In the genomic region with DNA sequence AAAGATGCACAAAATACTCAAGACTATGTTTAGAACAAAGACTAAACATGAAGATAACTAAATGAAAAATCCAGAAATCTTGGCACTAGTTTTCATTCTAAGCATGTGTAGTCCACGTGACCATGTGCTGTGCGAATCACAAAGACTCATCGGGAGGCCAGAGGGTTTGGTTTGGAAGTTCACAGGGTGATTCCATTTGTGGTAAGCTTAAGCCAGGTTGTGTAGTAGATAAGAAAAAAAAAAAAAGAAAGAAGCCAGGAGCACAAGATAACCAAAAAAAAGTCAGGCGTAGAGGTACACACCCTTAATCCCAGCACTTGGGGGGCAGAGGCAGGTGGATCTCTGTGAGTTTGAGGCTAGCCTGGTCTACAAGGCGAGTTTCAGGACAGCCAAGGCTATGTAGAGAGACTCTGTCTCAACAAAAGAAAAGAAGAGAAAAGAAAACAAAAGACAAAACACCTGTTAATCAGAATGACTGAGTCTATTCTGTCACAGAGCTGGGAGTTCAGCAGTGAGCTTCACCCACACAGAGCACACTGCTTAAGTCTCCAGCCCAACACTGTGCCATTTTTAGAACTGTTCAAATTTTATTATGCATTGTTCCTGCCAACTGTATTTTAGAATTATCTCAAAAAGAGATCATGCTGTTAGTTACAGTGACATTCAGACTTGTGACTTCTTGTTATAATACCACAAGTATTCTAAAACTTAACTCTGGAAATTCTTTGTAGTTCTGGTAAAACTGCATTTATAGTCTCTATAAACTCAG, we compare ENCODE assay signal across 30 mouse cellular contexts. TPM values are rescaled to one million over a fixed set of nuclear protein-coding genes. Genes with fewer than 3 reads are reported as not detected.
DNase-seq lines count a peak whose midpoint lies in the region; ATAC-seq and TF ChIP-seq lines count a peak whose summit lies in the region.
"Had no signal": no experiment of that assay in that cellular context is flagged by ENCODE, and none has a peak within 500 bp of the region (broad histone marks: within the 10 kb centered on the region; RNA-seq: fewer than 3 reads in every experiment).

No protein-coding gene starts in this region.

- no peaks in the 10 kb centered on the region for H3K27me3 ChIP-seq in ES-Bruce4 (ENCODE audit: control insufficient read depth, insufficient read depth, low read length, poor library complexity, severe bottlenecking)
- H3K27me3 ChIP-seq in G1E (ENCODE audit: insufficient read depth, low read length): no peaks in the 10 kb centered on the region
- no peaks in the 10 kb centered on the region for H3K27me3 ChIP-seq in liver, embryonic 12.5 days (replicated peaks)
- H3K27me3 ChIP-seq in intestine, postnatal 0 days (replicated peaks; ENCODE audit: control insufficient read depth, insufficient read depth, low read length): no peaks in the 10 kb centered on the region
- H3K27me3 ChIP-seq: heart, embryonic 13.5 days; intestine, embryonic 15.5 days; limb, embryonic 12.5 days; liver, embryonic 15.5 days; neural tube, embryonic 15.5 days; Patski had no signal

- no peaks in the 10 kb centered on the region for H3K9me3 ChIP-seq in ES-Bruce4 (replicated peaks; ENCODE audit: control insufficient read depth, insufficient read depth, low read length, poor library complexity, severe bottlenecking)
- H3K9me3 ChIP-seq in G1E (replicated peaks): no peaks in the 10 kb centered on the region
- no peaks in the 10 kb centered on the region for H3K9me3 ChIP-seq in liver, embryonic 12.5 days (replicated peaks)
- no peaks in the 10 kb centered on the region for H3K9me3 ChIP-seq in intestine, postnatal 0 days (ENCODE audit: control insufficient read depth)
- H3K9me3 ChIP-seq: heart, embryonic 13.5 days; hindbrain, embryonic 10.5 days; intestine, embryonic 15.5 days; limb, embryonic 12.5 days; liver, embryonic 15.5 days; neural tube, embryonic 15.5 days had no signal

- H3K4me1 ChIP-seq in ES-Bruce4 (ENCODE audit: control insufficient read depth, insufficient read depth, low read length): peaks cover 4% of the 10 kb centered on the region
- peaks cover 20% of the 10 kb centered on the region for H3K4me1 ChIP-seq in G1E (ENCODE audit: insufficient read depth, low read depth, low read length)
- H3K4me1 ChIP-seq in liver, embryonic 12.5 days: peaks cover 24% of the 10 kb centered on the region
- H3K4me1 ChIP-seq in intestine, postnatal 0 days (replicated peaks; ENCODE audit: control insufficient read depth, insufficient read depth, low read length): no peaks in the 10 kb centered on the region
- H3K4me1 ChIP-seq: heart, embryonic 13.5 days; hindbrain, embryonic 10.5 days; intestine, embryonic 15.5 days; limb, embryonic 12.5 days; neural tube, embryonic 15.5 days had no signal

- no peak for TF ChIP-seq EP300 in ES-Bruce4 (IDR thresholded peaks at IDR 0.05; ENCODE audit: insufficient read depth, low read depth, low read length)

- no peak for DNase-seq in G1E (ENCODE audit: low spot score)
- no peak for DNase-seq in urinary bladder, postnatal 25 days (ENCODE audit: low spot score)
- DNase-seq: adrenal gland, postnatal 10 days; cerebellum, adult 11 months; cerebellum, adult 9-11 months; gastrocnemius, postnatal 10 days; heart, postnatal 10 days; kidney, adult 8-10 months; kidney, postnatal 10 days; lung, postnatal 4 days; midbrain, embryonic 14.5 days; retina, postnatal 1 day; right cerebral cortex, postnatal 14 days had no signal

- ATAC-seq in G1E (ENCODE audit: extremely low read depth, insufficient number of reproducible peaks, low FRiP score, poor library complexity, severe bottlenecking): peak; percentile 34; the same call in 1 of the 2 replicates
- peak; percentile 24; the same call in 1 of the 2 replicates for ATAC-seq in liver, embryonic 12.5 days
- peak; percentile 55 for ATAC-seq in megakaryocyte progenitor cell, adult 5-6 weeks (replicated peaks; ENCODE audit: poor library complexity)
- ATAC-seq in activated CD4-positive, CD25-positive, alpha-beta regulatory T cell, adult 4 months: no peak
- no peak for ATAC-seq in intestine, postnatal 0 days
- ATAC-seq: CD4-positive, CD25-positive, alpha-beta regulatory T cell, adult 4 months; forebrain, embryonic 16.5 days; hindbrain, postnatal 0 days; intestine, embryonic 15.5 days; Patski had no signal

- TF ChIP-seq CTCF in ES-Bruce4 (IDR thresholded peaks at IDR 0.05; ENCODE audit: low read depth, low read length) (no peak), G1E (IDR thresholded peaks at IDR 0.05; ENCODE audit: low read depth, low read length) (no peak)
- TF ChIP-seq CTCF in intestine, postnatal 0 days (IDR thresholded peaks at IDR 0.05; ENCODE audit: low read depth): no peak

- 52% methylated on average over 5 of the region's 5 CpGs for WGBS in liver, embryonic 12.5 days (ENCODE audit: insufficient replicate concordance)
- WGBS in intestine, postnatal 0 days: 90% methylated on average over 5 of the region's 5 CpGs

- H3K9ac ChIP-seq in ES-Bruce4 (ENCODE audit: low read depth, poor library complexity, severe bottlenecking): no peak overlapping the region
- H3K9ac ChIP-seq in liver, embryonic 12.5 days: no peak overlapping the region
- no peak overlapping the region for H3K9ac ChIP-seq in intestine, postnatal 0 days (ENCODE audit: low read depth, low read length)
- H3K9ac ChIP-seq: heart, embryonic 13.5 days; intestine, embryonic 15.5 days; limb, embryonic 12.5 days; liver, embryonic 15.5 days; neural tube, embryonic 15.5 days had no signal

- H3K27ac ChIP-seq in ES-Bruce4 (ENCODE audit: insufficient read depth, low read length): peak overlapping the region; percentile 44
- H3K27ac ChIP-seq in liver, embryonic 12.5 days: no peak overlapping the region
- H3K27ac ChIP-seq in intestine, postnatal 0 days (ENCODE audit: low read depth, low read length): no peak overlapping the region
- H3K27ac ChIP-seq: heart, embryonic 13.5 days; hindbrain, embryonic 10.5 days; hindbrain, postnatal 0 days; intestine, embryonic 15.5 days; left cerebral cortex, adult 2 months; limb, embryonic 12.5 days; liver, embryonic 15.5 days; neural tube, embryonic 15.5 days had no signal

- TF ChIP-seq POLR2A in ES-Bruce4 (IDR thresholded peaks at IDR 0.05; ENCODE audit: insufficient read depth, low read length): no peak

- peaks cover 94% of the 10 kb centered on the region for H3K36me3 ChIP-seq in ES-Bruce4 (ENCODE audit: control insufficient read depth, insufficient read depth, low read length, poor library complexity, severe bottlenecking)
- H3K36me3 ChIP-seq in G1E (replicated peaks): peaks cover 96% of the 10 kb centered on the region
- peaks cover 97% of the 10 kb centered on the region for H3K36me3 ChIP-seq in liver, embryonic 12.5 days
- H3K36me3 ChIP-seq in intestine, postnatal 0 days (ENCODE audit: control insufficient read depth, insufficient read depth): peaks cover 85% of the 10 kb centered on the region

- no peak overlapping the region for H3K4me2 ChIP-seq in liver, embryonic 12.5 days
- H3K4me2 ChIP-seq in intestine, postnatal 0 days (replicated peaks; ENCODE audit: low read depth): no peak overlapping the region
- H3K4me2 ChIP-seq: heart, embryonic 13.5 days; intestine, embryonic 15.5 days; limb, embryonic 12.5 days; liver, embryonic 15.5 days; neural tube, embryonic 15.5 days had no signal

- H3K4me3 ChIP-seq in ES-Bruce4 (ENCODE audit: low read depth, low read length) (no peak overlapping the region), G1E (ENCODE audit: low read depth, low read length) (no peak overlapping the region)
- H3K4me3 ChIP-seq in liver, embryonic 12.5 days: no peak overlapping the region
- no peak overlapping the region for H3K4me3 ChIP-seq in intestine, postnatal 0 days (ENCODE audit: low read depth, low read length)
- H3K4me3 ChIP-seq: erythroblast, embryonic 14.5 days; heart, embryonic 13.5 days; hindbrain, embryonic 10.5 days; intestine, embryonic 15.5 days; left cerebral cortex, adult 2 months; limb, embryonic 12.5 days; liver, embryonic 15.5 days; neural tube, embryonic 15.5 days had no signal

RNA-seq across cellular contexts. Expression of a gene that starts 8.8 kb away (rescaled TPM):
- polyA plus RNA-seq in ES-Bruce4 (2011; ENCODE audit: insufficient read depth, insufficient read length, low read depth, missing spikeins) (219 and 227 TPM in 2 replicates), G1E (2012) (81.1 and 103 TPM in 2 replicates)
- total RNA-seq in G1E (2014; fragmentation: Nextera tagmentation) (154 and 178 TPM in 2 replicates), G1E (2017) (145 and 193 TPM in 2 replicates)
- 81.9 and 87.2 TPM in 2 replicates for polyA plus RNA-seq in liver, embryonic 12.5 days (2016; fragmentation: Nextera tagmentation; extraction: Ambion mirVana)
- 138 and 143 TPM in 2 replicates for total RNA-seq in megakaryocyte progenitor cell, adult 5-6 weeks (2015)
- total RNA-seq in megakaryocyte progenitor cell, adult 5-6 weeks (2017): 135 and 164 TPM in 2 replicates
- 10 to 100 TPM; 65.6 to 75.9 TPM for polyA plus RNA-seq in activated CD4-positive, CD25-positive, alpha-beta regulatory T cell, adult 4 months (2017; shearing (Covaris generic))
- polyA plus RNA-seq in intestine, postnatal 0 days (2015; fragmentation: Nextera tagmentation; extraction: Ambion mirVana): 35.8 and 37.3 TPM in 2 replicates

RNA-seq across cellular contexts. Expression of a gene that starts 9.0 kb away (rescaled TPM):
- polyA plus RNA-seq in ES-Bruce4 (2011; ENCODE audit: insufficient read depth, insufficient read length, low read depth, missing spikeins): 49.5 TPM in 2 replicates
- 30.9 and 45.8 TPM in 2 replicates for total RNA-seq in G1E (2014; fragmentation: Nextera tagmentation)
- 73.4 and 94.2 TPM in 2 replicates for total RNA-seq in G1E (2017)
- polyA plus RNA-seq in G1E (2012): 5.8 and 14.9 TPM in 2 replicates
- 104 and 105 TPM in 2 replicates for polyA plus RNA-seq in liver, embryonic 12.5 days (2016; fragmentation: Nextera tagmentation; extraction: Ambion mirVana)
- 41.2 and 68.1 TPM in 2 replicates for total RNA-seq in megakaryocyte progenitor cell, adult 5-6 weeks (2015)
- 25.3 and 48.4 TPM in 2 replicates for total RNA-seq in megakaryocyte progenitor cell, adult 5-6 weeks (2017)
- 10 to 100 TPM; 49.9 to 74.5 TPM for polyA plus RNA-seq in activated CD4-positive, CD25-positive, alpha-beta regulatory T cell, adult 4 months (2017; shearing (Covaris generic))
- polyA plus RNA-seq in intestine, postnatal 0 days (2015; fragmentation: Nextera tagmentation; extraction: Ambion mirVana): 42.8 and 49.3 TPM in 2 replicates

RNA-seq across cellular contexts. Expression of a gene that starts 21.9 kb away (rescaled TPM):
- 398 and 407 TPM in 2 replicates for polyA plus RNA-seq in ES-Bruce4 (2011; ENCODE audit: insufficient read depth, insufficient read length, low read depth, missing spikeins)
- 271 and 277 TPM in 2 replicates for total RNA-seq in G1E (2014; fragmentation: Nextera tagmentation)
- 67.7 and 75.2 TPM in 2 replicates for total RNA-seq in G1E (2017)
- polyA plus RNA-seq in G1E (2012): 753 and 1,114 TPM in 2 replicates
- 352 and 380 TPM in 2 replicates for polyA plus RNA-seq in liver, embryonic 12.5 days (2016; fragmentation: Nextera tagmentation; extraction: Ambion mirVana)
- total RNA-seq in megakaryocyte progenitor cell, adult 5-6 weeks (2015): 642 and 695 TPM in 2 replicates
- total RNA-seq in megakaryocyte progenitor cell, adult 5-6 weeks (2017): 113 and 117 TPM in 2 replicates
- polyA plus RNA-seq in activated CD4-positive, CD25-positive, alpha-beta regulatory T cell, adult 4 months (2017; shearing (Covaris generic)): 10 to 100 TPM; 18.4 to 22.1 TPM
- 137 and 145 TPM in 2 replicates for polyA plus RNA-seq in intestine, postnatal 0 days (2015; fragmentation: Nextera tagmentation; extraction: Ambion mirVana)

RNA-seq across cellular contexts. Expression of a gene that starts 43.3 kb away (rescaled TPM):
- polyA plus RNA-seq in ES-Bruce4 (2011; ENCODE audit: insufficient read depth, insufficient read length, low read depth, missing spikeins) (32.3 and 32.8 TPM in 2 replicates), G1E (2012) (11.6 and 15.9 TPM in 2 replicates)
- total RNA-seq in G1E (2014; fragmentation: Nextera tagmentation) (24.3 and 28.4 TPM in 2 replicates), G1E (2017) (32.7 and 37.4 TPM in 2 replicates)
- polyA plus RNA-seq in liver, embryonic 12.5 days (2016; fragmentation: Nextera tagmentation; extraction: Ambion mirVana): 15.3 and 16.3 TPM in 2 replicates
- total RNA-seq in megakaryocyte progenitor cell, adult 5-6 weeks (2015): 19.3 and 23.5 TPM in 2 replicates
- total RNA-seq in megakaryocyte progenitor cell, adult 5-6 weeks (2017): 28.4 and 41.3 TPM in 2 replicates
- 1 to 10 TPM; 5.2 to 5.7 TPM for polyA plus RNA-seq in activated CD4-positive, CD25-positive, alpha-beta regulatory T cell, adult 4 months (2017; shearing (Covaris generic))
- polyA plus RNA-seq in intestine, postnatal 0 days (2015; fragmentation: Nextera tagmentation; extraction: Ambion mirVana): 3.5 and 3.6 TPM in 2 replicates

RNA-seq across cellular contexts. Expression of a gene that starts 58.4 kb away (rescaled TPM):
- polyA plus RNA-seq in ES-Bruce4 (2011; ENCODE audit: insufficient read depth, insufficient read length, low read depth, missing spikeins) (35.6 and 36.7 TPM in 2 replicates), G1E (2012) (3.9 and 4.9 TPM in 2 replicates)
- total RNA-seq in G1E (2014; fragmentation: Nextera tagmentation) (47.7 and 50.2 TPM in 2 replicates), G1E (2017) (37.8 and 52.7 TPM in 2 replicates)
- polyA plus RNA-seq in liver, embryonic 12.5 days (2016; fragmentation: Nextera tagmentation; extraction: Ambion mirVana): 29.3 and 31.4 TPM in 2 replicates
- 26.4 and 30.6 TPM in 2 replicates for total RNA-seq in megakaryocyte progenitor cell, adult 5-6 weeks (2015)
- 32.4 and 40.0 TPM in 2 replicates for total RNA-seq in megakaryocyte progenitor cell, adult 5-6 weeks (2017)
- 10 to 100 TPM; 14.3 to 22.6 TPM for polyA plus RNA-seq in activated CD4-positive, CD25-positive, alpha-beta regulatory T cell, adult 4 months (2017; shearing (Covaris generic))
- 10.3 and 11.2 TPM in 2 replicates for polyA plus RNA-seq in intestine, postnatal 0 days (2015; fragmentation: Nextera tagmentation; extraction: Ambion mirVana)

Comparison
In these comparisons a context has a peak if more than half of its experiments do, and no peak if none do; other contexts are left out.
1. ATAC-seq: peak in G1E (single experiment), liver, embryonic 12.5 days (single experiment) and megakaryocyte progenitor cell, adult 5-6 weeks (single experiment); none in activated CD4-positive, CD25-positive, alpha-beta regulatory T cell, adult 4 months (single experiment) and intestine, postnatal 0 days (single experiment).